Mouse (Mus musculus) yolk sac, embryonic 10.5 days (tissue): ENCODE results near the gene Cobll1.

Experiments used
- DNase-seq: peaks from one replicate; pipeline ENCODE4 v3.0.0-alpha.2; 2017; ENCODE audit warnings: low spot score

Cobll1 gene

GRCm38 (mm10) chr2:65237116-65237515, 2.1 kb downstream of the Cobll1 start:
- DNase-seq, result no peak

- no peak for DNase-seq
These were observed 2.6 kb downstream of the Cobll1 start for GRCm38 (mm10) chr2:65236644-65237043.

DNA sequence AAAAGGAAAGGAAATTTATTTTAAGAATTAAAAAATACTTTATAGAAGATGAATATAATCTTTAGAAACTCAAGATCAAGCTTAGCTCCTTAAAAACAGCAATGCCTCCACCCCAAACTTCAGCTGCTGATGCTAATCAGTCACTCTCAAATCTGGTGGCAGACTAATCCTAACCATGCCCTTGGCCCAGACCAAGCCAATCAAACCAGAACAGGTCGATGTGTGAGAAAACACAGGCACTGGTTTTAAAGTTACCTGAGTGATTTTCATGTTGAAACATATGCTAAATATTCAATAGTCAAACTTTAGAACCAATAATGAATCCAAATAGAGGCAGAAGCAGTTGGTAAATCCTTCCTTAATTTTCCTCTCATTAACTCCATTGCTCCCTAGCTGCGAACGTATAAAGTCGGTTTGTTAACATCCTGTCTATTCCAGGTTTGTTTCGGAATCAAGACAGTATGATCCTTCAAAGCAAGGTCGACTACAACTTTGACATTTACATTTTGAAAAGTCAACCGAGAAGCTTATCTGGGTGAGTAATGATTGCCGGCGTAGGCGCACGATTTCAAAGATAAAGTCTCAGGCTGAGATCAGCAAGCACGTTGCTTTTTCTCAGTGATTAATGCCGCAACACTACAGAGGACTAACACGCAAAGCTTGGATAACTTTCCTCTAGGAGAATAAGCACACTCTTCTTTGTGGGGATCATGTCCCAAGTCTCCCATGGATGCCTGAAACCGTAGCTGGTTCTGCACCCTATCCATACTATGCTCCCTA, 6.3 kb downstream of the Cobll1 start:
- no peak for DNase-seq

DNA sequence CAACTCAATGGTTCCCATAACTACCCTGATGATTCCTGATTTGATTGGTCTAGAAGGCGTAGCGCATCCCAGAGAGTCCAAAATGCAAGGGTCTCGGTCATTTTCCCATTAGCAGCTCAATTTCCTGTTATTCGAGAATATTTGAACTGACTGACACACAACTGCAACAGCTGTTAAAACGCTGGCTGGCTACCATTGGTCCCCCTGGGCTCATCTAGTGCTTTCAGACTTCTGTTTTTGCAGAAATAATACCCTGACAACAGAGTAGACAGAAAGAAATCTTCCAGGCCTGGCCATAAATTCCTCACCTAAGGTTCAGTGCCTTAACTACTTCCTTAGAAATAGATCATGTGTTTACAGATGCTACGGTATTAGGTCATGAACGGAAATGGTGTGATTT, 10.8 kb downstream of the Cobll1 start:
- DNase-seq, result no peak

DNA sequence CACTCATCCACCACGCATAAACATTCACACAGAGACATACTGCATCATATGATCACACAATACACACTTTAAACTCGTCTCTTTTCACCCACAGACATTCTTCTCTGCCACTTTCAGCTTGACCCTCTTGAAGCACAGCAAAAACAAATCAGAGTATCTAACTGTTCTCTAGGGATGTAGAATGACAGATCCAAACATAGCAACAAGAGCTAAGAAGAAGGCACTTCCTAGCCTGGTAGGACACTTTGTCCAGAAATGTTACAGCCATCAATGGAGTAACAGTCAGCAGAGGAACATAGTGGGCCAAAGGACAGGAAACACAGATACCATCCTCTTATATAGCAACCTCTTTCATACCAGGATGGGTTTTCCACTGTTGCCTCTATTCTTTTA, 11.3 kb downstream of the Cobll1 start:
- no peak for DNase-seq

GRCm38 (mm10) chr2:65227154-65227897, 11.9 kb downstream of the Cobll1 start:
- no peak for DNase-seq

GRCm38 (mm10) chr2:65226494-65226893, 12.7 kb downstream of the Cobll1 start:
- DNase-seq, result no peak

GRCm38 (mm10) chr2:65223956-65224735, 15.1 kb downstream of the Cobll1 start:
- no peak for DNase-seq

DNA sequence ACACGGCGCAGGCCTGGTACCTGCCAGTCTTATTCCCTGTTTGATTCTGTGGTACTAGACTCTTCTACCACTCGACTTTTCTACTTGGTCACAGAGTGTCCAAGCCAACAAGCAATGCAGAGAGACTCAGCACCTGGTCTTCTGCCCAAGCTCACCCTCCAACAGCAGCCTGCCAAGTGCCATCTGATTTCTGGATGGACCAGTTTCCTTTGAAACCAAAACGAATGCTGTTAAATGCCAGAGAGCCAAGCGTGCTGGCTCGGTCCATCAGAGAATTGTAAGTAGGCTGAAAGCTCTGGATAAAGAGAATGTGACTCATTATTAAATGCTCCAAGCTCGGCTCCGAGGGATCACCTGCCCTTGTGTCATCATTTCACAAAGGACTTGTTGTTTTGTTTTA, 16.2 kb downstream of the Cobll1 start:
- no peak for DNase-seq

- DNase-seq, result no peak
These were observed 17.6 kb downstream of the Cobll1 start for GRCm38 (mm10) chr2:65221646-65222045.

GRCm38 (mm10) chr2:65220563-65220962, 18.6 kb downstream of the Cobll1 start:
- peak; percentile 49 for DNase-seq

- peak; percentile 65 for DNase-seq
These were observed 19.6 kb downstream of the Cobll1 start for GRCm38 (mm10) chr2:65219375-65220135.

GRCm38 (mm10) chr2:65218318-65218717, 20.9 kb downstream of the Cobll1 start:
- no peak for DNase-seq

GRCm38 (mm10) chr2:65217677-65218076, 21.5 kb downstream of the Cobll1 start:
- no peak for DNase-seq

DNA sequence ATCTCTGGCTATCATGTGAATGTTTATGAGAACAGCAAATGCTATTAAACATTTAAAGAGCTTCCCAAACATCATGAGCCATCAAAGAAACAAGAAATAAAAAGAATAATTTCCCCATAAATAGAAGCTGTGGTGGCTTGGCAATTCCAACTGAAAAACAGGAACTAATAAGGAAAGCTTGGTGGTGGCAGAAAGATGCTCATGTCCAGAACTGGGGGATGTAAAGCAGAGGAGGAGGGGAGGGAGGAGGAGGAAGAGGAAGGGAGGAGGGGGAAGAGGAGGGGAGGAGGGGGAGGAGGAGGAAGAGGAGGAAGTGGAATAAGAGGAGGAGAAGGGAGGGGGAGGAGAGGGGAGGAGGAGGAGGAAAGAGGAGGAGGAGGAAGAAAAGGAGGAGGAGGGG, 23.0 kb downstream of the Cobll1 start:
- no peak for DNase-seq

DNA sequence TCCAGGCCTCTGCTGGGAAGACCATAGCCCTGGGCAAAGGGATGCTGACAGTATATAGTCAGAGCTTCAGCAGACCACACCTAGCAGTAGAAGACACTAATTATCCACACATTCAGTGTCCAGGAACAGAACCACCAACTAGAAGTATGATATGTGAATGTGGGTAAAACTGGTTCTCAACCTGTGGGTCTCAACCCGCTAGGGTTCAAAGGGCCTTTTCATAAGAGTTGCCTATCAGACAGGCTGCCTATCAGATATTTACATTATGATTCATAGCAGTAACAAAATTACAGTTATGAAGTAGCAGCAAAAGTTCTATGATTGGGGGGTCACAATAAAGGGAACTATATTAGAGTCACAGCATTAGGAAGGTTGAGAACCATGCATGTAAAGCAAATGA, 24.6 kb downstream of the Cobll1 start:
- DNase-seq, result no peak

DNA sequence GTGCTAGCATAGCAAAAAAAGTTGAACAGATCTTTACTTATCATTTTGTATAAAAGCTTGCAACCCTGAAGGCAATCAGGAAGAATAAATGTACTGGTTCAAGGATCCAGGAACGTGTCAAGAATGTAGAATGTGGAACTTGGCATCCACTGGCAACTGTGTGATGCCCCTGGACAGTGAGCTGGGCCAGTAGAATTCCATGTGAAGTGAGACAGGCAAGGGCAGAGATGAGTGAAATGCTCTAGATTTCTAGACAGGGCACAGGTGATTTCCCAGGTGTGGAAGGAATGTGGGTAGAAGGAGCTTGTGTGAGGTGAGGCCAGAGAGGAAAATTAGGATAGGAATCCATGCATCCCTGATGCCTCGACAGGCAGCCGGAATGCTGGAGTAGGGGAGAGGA, 25.5 kb downstream of the Cobll1 start:
- DNase-seq, result no peak

- no peak for DNase-seq
These were observed 27.6 kb downstream of the Cobll1 start for GRCm38 (mm10) chr2:65211620-65212019.

- no peak for DNase-seq
These were observed 31.5 kb downstream of the Cobll1 start for GRCm38 (mm10) chr2:65207750-65208149.

- DNase-seq, result no peak
These were observed 35.5 kb downstream of the Cobll1 start for GRCm38 (mm10) chr2:65203699-65204098.

- DNase-seq, result no peak
These were observed 39.5 kb downstream of the Cobll1 start for GRCm38 (mm10) chr2:65199706-65200105.

DNA sequence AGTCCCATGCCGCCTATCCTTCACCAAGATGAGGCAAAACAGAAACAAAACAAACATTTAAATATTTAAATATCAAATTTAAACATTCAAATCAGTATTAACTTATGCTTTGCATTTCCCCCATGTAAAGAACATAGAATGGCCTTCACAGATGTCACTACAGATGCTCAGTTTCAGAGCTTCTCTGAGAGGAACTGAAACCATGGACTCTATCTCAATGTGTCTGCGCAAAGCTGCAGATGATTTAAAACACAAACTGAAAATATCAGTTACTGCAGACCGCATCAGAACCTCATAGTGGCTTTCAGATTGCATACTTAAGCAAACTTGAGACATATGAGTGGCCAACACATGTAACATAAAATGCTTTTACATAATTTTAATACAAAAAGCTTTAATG, 40.6 kb downstream of the Cobll1 start:
- no peak for DNase-seq
